Mouse (Mus musculus): ENCODE data around the gene Gm21083. TPM values are rescaled to one million over a fixed set of nuclear protein-coding genes. Genes with fewer than 3 reads are reported as not detected.
"Not testable (repeated sequence)": the region's sequence is repeated elsewhere in the genome, so short reads cannot be mapped to it uniquely, and the experiment has no call there.

The Gm21083 gene
- total and polyA plus RNA-seq, 2 experiments from 2014 or later = not detected

DNA sequence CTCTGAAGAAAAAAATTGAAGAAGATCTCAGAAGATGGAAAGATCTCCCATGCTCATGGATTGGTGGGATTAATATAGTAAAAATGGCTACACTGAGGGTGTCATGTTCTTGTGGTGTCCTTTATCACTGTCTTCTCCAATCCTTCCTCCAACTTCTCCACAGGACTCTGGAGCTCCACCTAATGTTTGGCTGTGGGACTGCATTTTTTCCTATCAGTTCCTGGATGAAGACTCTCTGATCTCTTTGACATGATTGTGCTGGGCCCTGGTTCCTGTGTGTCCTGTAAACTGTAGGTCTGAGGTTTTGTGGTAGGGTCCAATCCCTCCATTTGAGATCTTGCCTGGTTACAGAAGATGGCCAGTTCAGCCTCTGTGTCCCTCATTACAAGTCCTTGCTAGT is 9.2 kb downstream of the Gm21083 start:
- not testable (repeated sequence) for H3K27me3 ChIP-seq (ENCODE audit: control insufficient read depth, insufficient read depth, low read length); H3K4me3 ChIP-seq (ENCODE audit: low read depth, low read length); H3K9ac ChIP-seq (replicated peaks; ENCODE audit: low read depth, low read length); H3K36me3 ChIP-seq (replicated peaks; ENCODE audit: control insufficient read depth, insufficient read depth, low read length); H3K4me2 ChIP-seq (ENCODE audit: low read depth, low read length); H3K4me1 ChIP-seq (ENCODE audit: control insufficient read depth, insufficient read depth); ATAC-seq (ENCODE audit: insufficient read depth, low read depth); H3K9me3 ChIP-seq (replicated peaks; ENCODE audit: control insufficient read depth, low read length); DNase-seq (ENCODE audit: low spot score); H3K27ac ChIP-seq (ENCODE audit: low read depth)
- TF ChIP-seq CTCF (IDR thresholded peaks at IDR 0.05; ENCODE audit: low read depth) = peak; percentile 47

DNA sequence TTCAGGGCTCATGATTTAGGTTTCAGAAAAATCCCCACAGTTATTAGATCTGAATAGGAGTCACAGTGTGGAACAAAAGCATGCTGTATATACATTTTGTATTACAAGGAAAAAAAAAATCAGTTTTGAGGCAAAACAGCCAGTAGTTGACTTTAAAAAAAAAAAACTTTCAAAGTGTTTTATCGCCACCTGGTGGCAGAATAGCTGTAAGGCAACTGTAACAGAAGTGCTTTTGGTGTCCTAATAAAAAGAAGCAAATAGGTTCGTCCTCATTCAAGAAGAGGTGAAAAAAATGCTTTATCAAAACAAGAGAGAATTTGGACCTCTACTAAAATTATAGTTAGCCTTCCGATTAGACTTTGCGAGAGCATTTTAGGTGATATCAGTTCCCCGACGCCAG is 11.2 kb downstream of the Gm21083 start:
- H3K27me3 ChIP-seq (ENCODE audit: control insufficient read depth, insufficient read depth, low read length); H3K9me3 ChIP-seq (replicated peaks; ENCODE audit: control insufficient read depth, low read length); H3K36me3 ChIP-seq (replicated peaks; ENCODE audit: control insufficient read depth, insufficient read depth, low read length); H3K4me3 ChIP-seq (ENCODE audit: low read depth, low read length); H3K9ac ChIP-seq (replicated peaks; ENCODE audit: low read depth, low read length); ATAC-seq (ENCODE audit: insufficient read depth, low read depth); H3K27ac ChIP-seq (ENCODE audit: low read depth); H3K4me1 ChIP-seq (ENCODE audit: control insufficient read depth, insufficient read depth); H3K4me2 ChIP-seq (ENCODE audit: low read depth, low read length): not testable (repeated sequence)
- DNase-seq (ENCODE audit: low spot score) = peak; percentile 36
- TF ChIP-seq CTCF (IDR thresholded peaks at IDR 0.05; ENCODE audit: low read depth) = peak; percentile 59
- WGBS = 28% methylated on average over 6 of the region's 6 CpGs

DNA sequence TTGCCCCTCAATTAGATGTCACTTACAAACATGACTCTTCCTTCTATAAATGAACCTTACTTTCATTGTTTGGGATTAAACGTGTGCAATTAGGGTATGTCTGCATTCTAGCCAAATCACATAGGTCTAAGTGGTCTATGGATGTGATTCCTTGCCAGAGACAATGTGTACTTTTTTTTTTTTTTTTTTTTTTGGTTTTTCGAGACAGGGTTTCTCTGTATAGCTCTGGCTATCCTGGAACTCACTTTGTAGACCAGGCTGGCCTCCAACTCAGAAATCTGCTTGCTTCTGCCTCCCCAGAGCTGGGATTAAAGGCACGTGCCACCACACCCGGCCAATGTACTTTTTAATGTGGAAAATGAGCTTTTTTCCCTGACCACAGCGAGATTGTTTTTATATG is 13.5 kb downstream of the Gm21083 start:
- H3K27me3 ChIP-seq (ENCODE audit: control insufficient read depth, insufficient read depth, low read length); H3K27ac ChIP-seq (ENCODE audit: low read depth); H3K4me1 ChIP-seq (ENCODE audit: control insufficient read depth, insufficient read depth); H3K9ac ChIP-seq (replicated peaks; ENCODE audit: low read depth, low read length); ATAC-seq (ENCODE audit: insufficient read depth, low read depth); H3K4me2 ChIP-seq (ENCODE audit: low read depth, low read length); DNase-seq (ENCODE audit: low spot score); H3K4me3 ChIP-seq (ENCODE audit: low read depth, low read length); H3K36me3 ChIP-seq (replicated peaks; ENCODE audit: control insufficient read depth, insufficient read depth, low read length); H3K9me3 ChIP-seq (replicated peaks; ENCODE audit: control insufficient read depth, low read length): not testable (repeated sequence)
- 51% methylated on average over 4 of the region's 5 CpGs for WGBS

DNA sequence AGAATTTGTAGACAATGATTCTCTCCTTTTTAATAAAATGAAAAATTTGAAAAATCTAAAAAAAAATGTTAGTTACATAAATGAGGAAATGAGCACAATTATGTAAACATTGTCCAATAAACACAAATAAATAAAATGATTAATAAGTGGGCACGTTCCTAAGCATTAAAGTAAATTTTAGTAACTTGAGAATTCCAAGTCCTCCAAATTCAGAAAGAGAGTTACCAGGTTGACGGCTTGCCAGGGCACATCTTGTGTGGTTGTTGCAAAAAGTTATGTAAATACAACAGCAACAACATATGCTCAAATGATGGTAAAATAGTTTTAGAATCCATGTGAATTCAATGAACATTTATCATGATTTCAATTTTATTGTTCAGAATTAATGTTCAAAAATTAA is 14.4 kb downstream of the Gm21083 start:
- H3K9me3 ChIP-seq (replicated peaks; ENCODE audit: control insufficient read depth, low read length); H3K36me3 ChIP-seq (replicated peaks; ENCODE audit: control insufficient read depth, insufficient read depth, low read length); H3K9ac ChIP-seq (replicated peaks; ENCODE audit: low read depth, low read length); H3K4me2 ChIP-seq (ENCODE audit: low read depth, low read length); H3K4me3 ChIP-seq (ENCODE audit: low read depth, low read length); H3K27ac ChIP-seq (ENCODE audit: low read depth); DNase-seq (ENCODE audit: low spot score); H3K27me3 ChIP-seq (ENCODE audit: control insufficient read depth, insufficient read depth, low read length); H3K4me1 ChIP-seq (ENCODE audit: control insufficient read depth, insufficient read depth): not testable (repeated sequence)
- ATAC-seq (ENCODE audit: insufficient read depth, low read depth) = peak; percentile 14; the same call in 1 of the 2 replicates
- 48% methylated on average over 2 of the region's 2 CpGs for WGBS

DNA sequence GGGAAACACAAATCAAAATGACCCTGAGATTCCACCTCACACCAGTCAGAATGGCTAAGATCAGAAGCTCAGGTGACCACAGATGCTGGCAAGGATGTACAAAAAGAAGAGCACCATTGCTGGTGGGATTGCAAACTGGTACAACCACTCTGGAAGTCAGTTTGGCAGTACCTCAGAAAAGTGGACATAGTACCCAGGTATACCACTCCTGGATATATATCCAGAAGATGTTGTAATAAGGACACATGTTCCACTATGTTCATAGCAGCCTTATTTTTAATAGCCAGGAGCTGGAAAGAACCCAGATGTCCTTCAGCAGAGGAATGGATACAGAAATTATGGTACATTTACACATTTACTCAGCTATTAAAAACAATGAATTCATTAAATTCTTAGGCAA is 21.7 kb downstream of the Gm21083 start:
- not testable (repeated sequence) for H3K9me3 ChIP-seq (replicated peaks; ENCODE audit: control insufficient read depth, low read length); H3K4me3 ChIP-seq (ENCODE audit: low read depth, low read length); DNase-seq (ENCODE audit: low spot score); H3K9ac ChIP-seq (replicated peaks; ENCODE audit: low read depth, low read length); H3K27ac ChIP-seq (ENCODE audit: low read depth); H3K4me1 ChIP-seq (ENCODE audit: control insufficient read depth, insufficient read depth); H3K4me2 ChIP-seq (ENCODE audit: low read depth, low read length); ATAC-seq (ENCODE audit: insufficient read depth, low read depth); H3K27me3 ChIP-seq (ENCODE audit: control insufficient read depth, insufficient read depth, low read length); H3K36me3 ChIP-seq (replicated peaks; ENCODE audit: control insufficient read depth, insufficient read depth, low read length)

DNA sequence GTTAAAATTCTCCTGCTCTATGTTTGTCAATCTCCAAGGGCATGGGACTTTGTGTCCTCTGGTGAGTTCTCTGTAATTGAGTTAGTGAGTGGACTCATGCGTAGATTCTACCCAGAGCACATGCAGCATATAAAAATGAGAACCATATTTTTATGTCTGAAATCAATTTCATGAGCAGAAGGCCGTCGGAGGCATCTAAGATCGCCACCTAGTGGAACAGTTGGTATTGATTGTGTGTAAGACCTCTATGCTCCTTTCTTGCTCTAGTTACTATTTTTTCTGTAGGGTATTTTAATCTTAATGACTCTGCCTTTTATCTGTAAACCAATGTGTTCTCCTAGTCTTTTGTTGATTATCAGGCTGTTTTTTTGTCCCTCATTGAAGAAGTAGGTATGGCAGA is 23.2 kb downstream of the Gm21083 start:
- DNase-seq (ENCODE audit: low spot score); H3K4me1 ChIP-seq (ENCODE audit: control insufficient read depth, insufficient read depth); H3K4me3 ChIP-seq (ENCODE audit: low read depth, low read length); H3K9ac ChIP-seq (replicated peaks; ENCODE audit: low read depth, low read length); H3K27ac ChIP-seq (ENCODE audit: low read depth); H3K27me3 ChIP-seq (ENCODE audit: control insufficient read depth, insufficient read depth, low read length); ATAC-seq (ENCODE audit: insufficient read depth, low read depth); H3K9me3 ChIP-seq (replicated peaks; ENCODE audit: control insufficient read depth, low read length); H3K36me3 ChIP-seq (replicated peaks; ENCODE audit: control insufficient read depth, insufficient read depth, low read length); H3K4me2 ChIP-seq (ENCODE audit: low read depth, low read length): not testable (repeated sequence)
- WGBS = 30% methylated on average over 4 of the region's 4 CpGs
- TF ChIP-seq CTCF (IDR thresholded peaks at IDR 0.05; ENCODE audit: low read depth) = 0 out of 2 replicates have a peak, but pooled peaks have one; percentile 20

DNA sequence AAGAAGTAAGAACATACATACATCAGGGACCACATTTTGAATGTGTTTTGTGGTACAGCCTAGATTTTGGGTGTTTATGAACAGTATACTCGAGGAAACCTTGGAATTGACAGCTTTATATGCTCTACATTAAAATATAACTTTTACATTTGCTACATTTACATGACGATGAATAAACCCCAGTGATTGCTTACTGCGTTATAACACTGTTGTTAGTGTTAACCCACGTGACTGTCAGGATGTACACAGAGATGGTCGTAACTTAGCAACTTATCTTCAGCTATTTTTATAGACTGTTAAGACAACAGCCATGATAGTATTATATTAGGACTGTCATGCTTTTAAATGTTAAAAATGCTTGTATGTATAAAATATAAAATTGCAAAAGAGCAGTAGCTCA is 24.3 kb downstream of the Gm21083 start:
- not testable (repeated sequence) for H3K4me3 ChIP-seq (ENCODE audit: low read depth, low read length); H3K9me3 ChIP-seq (replicated peaks; ENCODE audit: control insufficient read depth, low read length); H3K27me3 ChIP-seq (ENCODE audit: control insufficient read depth, insufficient read depth, low read length); H3K36me3 ChIP-seq (replicated peaks; ENCODE audit: control insufficient read depth, insufficient read depth, low read length); DNase-seq (ENCODE audit: low spot score); H3K4me1 ChIP-seq (ENCODE audit: control insufficient read depth, insufficient read depth); H3K9ac ChIP-seq (replicated peaks; ENCODE audit: low read depth, low read length); H3K27ac ChIP-seq (ENCODE audit: low read depth); H3K4me2 ChIP-seq (ENCODE audit: low read depth, low read length)
- 41% methylated on average over 5 of the region's 5 CpGs for WGBS
- peak; percentile 62 for ATAC-seq (ENCODE audit: insufficient read depth, low read depth)

DNA sequence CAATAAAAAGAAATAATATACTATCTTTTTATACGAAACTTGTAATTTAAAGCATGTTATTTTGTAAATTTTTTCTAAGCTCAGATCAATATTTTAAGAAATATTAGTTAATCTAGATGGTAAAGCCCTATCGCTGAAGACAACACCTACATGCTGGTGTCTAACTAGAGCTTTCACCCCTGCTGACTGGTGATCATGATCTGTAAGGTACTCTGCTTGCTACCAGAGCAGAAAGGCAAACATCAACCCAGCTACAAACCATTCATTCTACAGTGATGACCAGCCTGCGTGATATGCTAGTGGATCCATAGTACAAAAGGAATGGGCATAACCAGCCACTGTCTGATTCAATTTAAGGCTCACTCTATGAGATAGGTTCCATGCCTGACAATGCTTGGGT is 24.8 kb downstream of the Gm21083 start:
- DNase-seq (ENCODE audit: low spot score); ATAC-seq (ENCODE audit: insufficient read depth, low read depth); H3K4me2 ChIP-seq (ENCODE audit: low read depth, low read length); H3K27ac ChIP-seq (ENCODE audit: low read depth); H3K4me1 ChIP-seq (ENCODE audit: control insufficient read depth, insufficient read depth); H3K9me3 ChIP-seq (replicated peaks; ENCODE audit: control insufficient read depth, low read length); H3K9ac ChIP-seq (replicated peaks; ENCODE audit: low read depth, low read length); H3K27me3 ChIP-seq (ENCODE audit: control insufficient read depth, insufficient read depth, low read length); H3K36me3 ChIP-seq (replicated peaks; ENCODE audit: control insufficient read depth, insufficient read depth, low read length); H3K4me3 ChIP-seq (ENCODE audit: low read depth, low read length): not testable (repeated sequence)
- WGBS = 53% methylated on average over 3 of the region's 3 CpGs

DNA sequence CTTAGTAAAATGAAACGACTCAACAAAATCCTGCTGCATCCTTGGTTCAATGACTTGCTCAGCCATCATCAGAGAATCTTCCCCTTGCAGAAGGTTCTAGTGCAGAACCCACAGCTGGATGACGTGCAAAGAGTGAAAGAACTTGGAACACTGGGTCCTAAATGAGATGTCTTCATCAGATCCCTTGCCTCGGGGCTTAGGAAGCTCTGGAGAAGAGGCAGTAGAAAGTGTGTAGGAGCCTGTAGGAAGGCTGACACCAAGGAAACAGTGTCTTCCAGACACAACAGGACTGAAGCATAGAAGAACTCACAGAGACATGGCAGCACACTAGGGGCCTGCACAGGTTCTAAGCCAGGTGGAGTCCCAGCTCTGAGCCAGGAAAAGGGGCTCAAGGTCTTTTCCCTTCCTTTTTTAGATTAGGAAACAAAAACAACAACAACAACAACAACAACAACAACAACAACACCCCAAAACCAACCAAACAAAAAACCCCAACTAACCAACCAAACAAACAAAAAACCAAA is 25.4 kb downstream of the Gm21083 start:
- DNase-seq (ENCODE audit: low spot score); H3K9ac ChIP-seq (replicated peaks; ENCODE audit: low read depth, low read length); H3K4me3 ChIP-seq (ENCODE audit: low read depth, low read length); H3K9me3 ChIP-seq (replicated peaks; ENCODE audit: control insufficient read depth, low read length); H3K27ac ChIP-seq (ENCODE audit: low read depth); H3K27me3 ChIP-seq (ENCODE audit: control insufficient read depth, insufficient read depth, low read length); H3K36me3 ChIP-seq (replicated peaks; ENCODE audit: control insufficient read depth, insufficient read depth, low read length); H3K4me1 ChIP-seq (ENCODE audit: control insufficient read depth, insufficient read depth); H3K4me2 ChIP-seq (ENCODE audit: low read depth, low read length): not testable (repeated sequence)
- 0 out of 2 replicates have a peak, but pooled peaks have one; percentile 21 for ATAC-seq (ENCODE audit: insufficient read depth, low read depth)
- WGBS = 45% methylated on average over 3 of the region's 3 CpGs

All from heart, postnatal 0 days (tissue).